Mouse (Mus musculus): ENCODE results near the gene Mettl21a. TPM values are rescaled to one million over a fixed set of nuclear protein-coding genes. Genes with fewer than 3 reads are reported as not detected.
"Not testable (repeated sequence)": the region's sequence is repeated elsewhere in the genome, so short reads cannot be mapped to it uniquely, and the experiment has no call there.

The Mettl21a gene
- 10 to 100 TPM in 1 of 2 experiments, 1 to 10 TPM in 1; 8.1 to 10.6 TPM for total RNA-seq (2021)
- long read RNA-seq, experiment 1, transcript Mettl21a-202 (4 exons, 2,030 nt): major isoform, 8 of 11 reads
- long read RNA-seq, experiment 1, partial matches to known transcripts: 0 of 11 reads
- long read RNA-seq, experiment 1, other reads (novel, unspliced or antisense): 1 of 11 reads
- long read RNA-seq, experiment 2, partial matches to known transcripts: 0 of 4 reads
- long read RNA-seq, experiment 2, other reads (novel, unspliced or antisense): 1 of 4 reads

- DNase-seq: peak; percentile 96
- no peak for TF ChIP-seq CTCF (IDR thresholded peaks at IDR 0.05)
- Histone ChIP-seq H3K4me3 (peak within 1 kb of the TSS; percentile 85), H3K27ac (peak within 1 kb of the TSS; percentile 92)
- intact Hi-C loops (cut with DNase I): loop anchor here (1.0 to 10.0 kb wide), 6 partner anchors 73 to 560 kb away; partner anchors contain the start of genes Ccnyl1 and Creb1
These were observed at the start of gene Mettl21a for GRCm38 (mm10) chr1:64616881-64617714. TSS of gene Mettl21a (minus strand) at chr1:64617242.

- TF ChIP-seq CTCF (IDR thresholded peaks at IDR 0.05): no peak
- Histone ChIP-seq H3K4me3 (peak overlapping the region; percentile 38; the same call in 1 of the 2 replicates), H3K27ac (peak overlapping the region; percentile 58)
- DNase-seq: no peak
- intact Hi-C loops (cut with DNase I): no loop called here
These were observed 41.8 kb upstream of the Mettl21a start for GRCm38 (mm10) chr1:64658876-64659275.

GRCm38 (mm10) chr1:64656423-64657129 is 39.5 kb upstream of the Mettl21a start:
- Histone ChIP-seq H3K4me3 (no peak overlapping the region), H3K27ac (no peak overlapping the region)
- intact Hi-C loops (cut with DNase I): no loop called here
- TF ChIP-seq CTCF (IDR thresholded peaks at IDR 0.05): no peak
- no peak for DNase-seq

- no peak overlapping the region for H3K4me3 ChIP-seq
These were observed 38.4 kb upstream of the Mettl21a start for GRCm38 (mm10) chr1:64655415-64655814.

GRCm38 (mm10) chr1:64653701-64654100 is 36.7 kb upstream of the Mettl21a start:
- intact Hi-C loops (cut with DNase I): no loop called here
- DNase-seq: no peak
- no peak overlapping the region for H3K4me3 ChIP-seq
- TF ChIP-seq CTCF (IDR thresholded peaks at IDR 0.05): no peak
- H3K27ac ChIP-seq: no peak overlapping the region

More at GRCm38 (mm10) chr1:64655415-64655814, 38.4 kb upstream of the Mettl21a start:
- intact Hi-C loops (cut with DNase I): no loop called here
- H3K27ac ChIP-seq: no peak overlapping the region
- no peak for TF ChIP-seq CTCF (IDR thresholded peaks at IDR 0.05)
- DNase-seq: no peak

GRCm38 (mm10) chr1:64649362-64650124 is 32.5 kb upstream of the Mettl21a start:
- peak overlapping the region; percentile 51; the same call in 1 of the 2 replicates for H3K27ac ChIP-seq
- no peak overlapping the region; the same call in 1 of the 2 replicates for H3K4me3 ChIP-seq
- intact Hi-C loops (cut with DNase I): no loop called here
- DNase-seq: peak; percentile 23
- TF ChIP-seq CTCF (IDR thresholded peaks at IDR 0.05): no peak

- DNase-seq: no peak
- TF ChIP-seq CTCF (IDR thresholded peaks at IDR 0.05): no peak
- intact Hi-C loops (cut with DNase I): no loop called here
- no peak overlapping the region for H3K27ac ChIP-seq
- H3K4me3 ChIP-seq: no peak overlapping the region
These were observed 27.5 kb upstream of the Mettl21a start for GRCm38 (mm10) chr1:64644513-64644912.

- H3K27ac ChIP-seq; H3K4me3 ChIP-seq; DNase-seq; intact Hi-C loops (cut with DNase I): not testable (repeated sequence)
These were observed 25.5 kb upstream of the Mettl21a start for GRCm38 (mm10) chr1:64642541-64642940.

- Histone ChIP-seq H3K27ac (no peak overlapping the region), H3K4me3 (no peak overlapping the region)
- DNase-seq: no peak
- TF ChIP-seq CTCF (IDR thresholded peaks at IDR 0.05): no peak
- intact Hi-C loops (cut with DNase I): no loop called here
These were observed 24.0 kb upstream of the Mettl21a start for GRCm38 (mm10) chr1:64641069-64641468.

GRCm38 (mm10) chr1:64639279-64639678 is 22.2 kb upstream of the Mettl21a start:
- Histone ChIP-seq H3K27ac (no peak overlapping the region), H3K4me3 (no peak overlapping the region)
- no peak for DNase-seq
- TF ChIP-seq CTCF (IDR thresholded peaks at IDR 0.05): no peak
- intact Hi-C loops (cut with DNase I): no loop called here

GRCm38 (mm10) chr1:64635624-64636023 is 18.6 kb upstream of the Mettl21a start:
- no peak overlapping the region for H3K27ac ChIP-seq
- DNase-seq: no peak
- intact Hi-C loops (cut with DNase I): no loop called here
- TF ChIP-seq CTCF (IDR thresholded peaks at IDR 0.05): no peak
- no peak overlapping the region for H3K4me3 ChIP-seq

- H3K27ac ChIP-seq: no peak overlapping the region
- intact Hi-C loops (cut with DNase I): no loop called here
- no peak for DNase-seq
- TF ChIP-seq CTCF (IDR thresholded peaks at IDR 0.05): no peak
- no peak overlapping the region for H3K4me3 ChIP-seq
These were observed 16.2 kb upstream of the Mettl21a start for GRCm38 (mm10) chr1:64633237-64633636.

Measured in gastrocnemius, adult 2 months (tissue).